Mouse (Mus musculus) lung, embryonic 14.5 days (tissue): ENCODE measurements at regions not wholly inside any gene's neighbourhood (a gene's known extent, or its start where the extent isn't known, plus 50 kb on each side); places are given as distances from the start of the nearest gene placed in this dataset.
A peak's percentile ranks its signal among the peaks of the same experiment; 100 is the strongest.

Experiments
- ATAC-seq: fragments of 200-750 bp; cut with Nextera tagmentation; 2 replicates; pipeline ENCODE4 v1.8.0; 2017; ENCODE audit warnings: mild to moderate bottlenecking, moderate TSS enrichment, moderate library complexity; ENCODE audit not compliant: insufficient read depth
- DNase-seq: peaks from one replicate; pipeline ENCODE4 v3.0.0-alpha.2; 2015
- H3K27ac ChIP-seq: fragments of 300-500 bp; sonication (generic); 2 replicates; pipeline ENCODE4 v1.5.1; 2014; ENCODE audit warnings: low read depth, mild to moderate bottlenecking, moderate library complexity
- H3K27me3 ChIP-seq: fragments of 300-500 bp; sonication (generic); 2 replicates; pipeline ENCODE4 v1.6.1; 2014; ENCODE audit warnings: low read length, control low read depth; ENCODE audit not compliant: insufficient read depth
- H3K36me3 ChIP-seq: fragments of 300-500 bp; sonication (generic); 2 replicates; pipeline ENCODE4 v1.6.1; 2014; ENCODE audit warnings: control low read depth; ENCODE audit not compliant: insufficient read depth
- H3K4me1 ChIP-seq: fragments of 300-500 bp; sonication (generic); 2 replicates; pipeline ENCODE4 v1.6.1; 2014; ENCODE audit warnings: antibody characterized with exemption, control low read depth; ENCODE audit not compliant: insufficient read depth
- H3K4me2 ChIP-seq: fragments of 300-500 bp; sonication (generic); 2 replicates; pipeline ENCODE4 v1.6.1; 2014; ENCODE audit warnings: mild to moderate bottlenecking
- H3K4me3 ChIP-seq: fragments of 300-500 bp; sonication (generic); 2 replicates; pipeline ENCODE4 v1.5.1; 2014; ENCODE audit warnings: low read depth, low read length
- H3K9ac ChIP-seq: fragments of 300-500 bp; sonication (generic); 2 replicates; pipeline ENCODE4 v1.6.1; 2014
- H3K9me3 ChIP-seq: fragments of 300-500 bp; sonication (generic); 2 replicates; pipeline ENCODE4 v1.6.1; 2016; ENCODE audit warnings: low read depth, low read length, control low read depth
- CTCF ChIP-seq: IDR thresholded peaks from 2 replicates; pipeline ENCODE4 v1.5.1; 2016; ENCODE audit warnings: antibody characterized with exemption, low read depth
- WGBS: fragments of 180-500 bp; shearing (Covaris S2); extraction: QIAGEN DNeasy Blood & Tissue Kit; methylation state at CpG from one replicate; pipeline ENCODE4 v1.1.7; 2014; 5-methylcytosine and 5-hydroxymethylcytosine counted together

DNA sequence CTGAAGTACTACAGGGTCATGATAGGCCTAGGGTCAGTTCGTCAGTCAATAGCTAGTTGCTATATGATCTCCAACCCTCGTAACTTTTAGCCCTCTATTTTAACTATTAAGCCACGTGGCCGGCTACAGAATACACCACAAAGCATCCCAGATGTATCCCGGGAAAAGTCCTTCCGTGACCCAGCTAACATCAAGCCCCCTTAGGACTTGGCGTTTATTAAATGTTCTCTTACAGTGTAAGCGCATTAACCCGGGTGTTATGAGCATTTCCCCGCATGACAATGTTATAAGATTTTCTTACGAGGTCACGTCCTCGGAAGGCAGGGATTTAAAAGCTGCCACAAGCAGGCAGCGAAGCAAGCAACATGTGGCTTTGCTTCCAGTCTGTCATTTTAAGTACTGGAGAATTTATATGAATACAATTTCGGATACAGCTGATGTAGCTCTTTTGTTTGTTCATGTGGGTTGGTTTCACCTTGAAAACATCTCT lies 135.1 kb upstream of the Frg1 start:
- TF ChIP-seq CTCF: no peak
- no peak for DNase-seq
- no peak overlapping the region for H3K4me3 ChIP-seq
- no peaks in the 10 kb centered on the region for H3K4me1 ChIP-seq
- 71% methylated on average over 15 of the region's 15 CpGs for WGBS
- no peak overlapping the region for H3K27ac ChIP-seq
- H3K9ac ChIP-seq: no peak overlapping the region
- no peak for ATAC-seq
- H3K36me3 ChIP-seq: no peaks in the 10 kb centered on the region
- H3K27me3 ChIP-seq: no peaks in the 10 kb centered on the region
- no peak overlapping the region for H3K4me2 ChIP-seq
- no peaks in the 10 kb centered on the region for H3K9me3 ChIP-seq

DNA sequence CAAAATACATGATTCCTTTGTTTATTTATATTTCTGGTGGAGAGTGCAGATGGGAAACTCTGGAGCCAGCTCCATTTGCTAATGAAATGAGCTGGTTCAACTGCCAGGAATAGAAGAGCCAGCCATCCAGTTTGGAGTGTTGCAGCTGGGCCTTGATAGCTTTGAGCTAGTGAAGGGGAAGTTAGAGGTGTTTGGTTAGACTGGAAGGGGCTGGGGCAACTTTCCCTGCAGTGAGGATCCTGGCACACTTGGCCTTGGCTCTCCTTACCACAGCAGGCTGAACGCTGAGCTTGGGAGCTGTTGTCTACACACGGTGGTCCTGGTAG lies 133.2 kb upstream of the Frg1 start:
- Histone ChIP-seq H3K9me3 (no peaks in the 10 kb centered on the region), H3K36me3 (no peaks in the 10 kb centered on the region), H3K27ac (peak overlapping the region; percentile 36; the same call in 1 of the 2 replicates), H3K4me2 (no peak overlapping the region), H3K4me3 (no peak overlapping the region), H3K4me1 (no peaks in the 10 kb centered on the region), H3K9ac (no peak overlapping the region), H3K27me3 (no peaks in the 10 kb centered on the region)
- peak; percentile 75 for DNase-seq
- ATAC-seq: peak; percentile 84
- TF ChIP-seq CTCF: no peak
- WGBS: 51% methylated on average over 2 of the region's 2 CpGs

DNA sequence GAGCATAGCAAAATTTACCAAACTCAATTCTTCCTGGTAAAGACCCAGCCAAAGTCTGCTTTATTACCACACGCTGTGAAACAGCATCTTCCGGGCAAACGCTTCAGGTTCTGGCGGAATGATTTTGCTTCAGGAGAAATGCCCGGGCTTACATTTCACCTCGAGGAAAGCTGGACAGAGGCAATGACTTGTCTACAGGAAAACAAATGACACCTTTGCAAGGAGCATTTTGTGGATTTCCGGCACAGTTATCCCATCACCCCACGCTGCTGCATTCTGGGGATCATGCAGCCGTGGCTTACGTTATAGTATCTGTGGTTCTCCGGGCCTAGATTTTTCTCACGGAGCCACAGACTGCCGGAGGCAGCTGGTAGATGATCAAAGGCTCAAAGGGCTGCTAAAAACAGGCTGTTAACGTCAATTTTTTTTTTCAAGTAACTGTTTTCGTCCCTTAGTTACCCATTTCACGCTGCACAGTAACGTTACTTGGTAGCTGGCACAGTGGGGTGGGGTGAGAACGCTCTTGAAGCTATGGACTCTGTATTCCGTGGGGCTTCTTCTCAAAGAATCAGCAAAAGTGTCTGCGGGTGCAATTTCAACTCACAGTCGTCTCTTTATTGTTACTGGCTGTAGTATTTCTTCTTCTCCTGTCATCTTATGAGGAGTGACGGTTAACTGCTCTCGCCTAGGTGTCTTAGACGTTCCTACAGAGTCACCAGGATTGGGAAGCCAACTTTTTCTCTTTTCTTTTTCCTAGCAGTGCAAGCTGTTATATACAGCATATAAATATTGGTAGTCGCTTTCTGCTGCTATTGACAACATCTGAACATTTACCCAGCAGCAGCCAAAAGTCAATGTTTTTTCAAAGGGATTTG lies 132.6 kb upstream of the Frg1 start:
- Histone ChIP-seq H3K4me2 (peak overlapping the region; percentile 48), H3K27ac (no peak overlapping the region; the same call in 1 of the 2 replicates), H3K9ac (peak overlapping the region; percentile 6; the same call in 1 of the 2 replicates), H3K9me3 (no peaks in the 10 kb centered on the region), H3K36me3 (no peaks in the 10 kb centered on the region), H3K4me3 (no peak overlapping the region), H3K4me1 (no peaks in the 10 kb centered on the region), H3K27me3 (no peaks in the 10 kb centered on the region)
- DNase-seq (peak; percentile 42), ATAC-seq (peak; percentile 85)
- no peak for TF ChIP-seq CTCF
- 35% methylated on average over 25 of the region's 25 CpGs for WGBS

DNA sequence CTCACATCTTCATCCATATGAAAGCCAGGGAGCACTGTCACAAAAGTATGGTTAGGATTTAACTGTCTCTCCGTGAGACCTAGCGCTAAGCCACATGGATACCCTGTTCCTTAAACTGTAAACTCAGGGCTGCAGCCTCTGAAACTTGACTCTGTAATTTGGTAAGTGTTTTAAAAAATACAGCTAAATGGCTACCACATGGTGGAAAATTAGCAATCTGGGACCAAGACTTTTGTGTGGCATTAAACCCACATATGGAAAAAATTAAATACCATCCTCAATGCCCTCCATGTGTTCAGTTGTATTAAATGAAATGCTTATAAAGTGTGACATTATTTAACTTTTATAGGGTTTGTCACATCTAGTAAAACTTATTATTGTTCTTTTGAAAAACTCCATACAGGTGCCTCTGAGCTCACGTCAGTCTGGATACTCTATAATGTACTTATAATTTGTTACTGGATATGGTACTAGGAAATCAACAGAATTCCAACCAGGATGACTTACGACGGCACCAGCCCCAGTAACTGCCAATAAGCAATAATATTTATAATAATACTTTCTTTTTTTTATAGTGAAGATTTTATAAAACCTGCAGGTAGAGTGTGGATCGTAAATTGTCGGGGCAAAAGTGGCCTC lies 131.0 kb upstream of the Frg1 start:
- no peak overlapping the region for H3K4me3 ChIP-seq
- ATAC-seq: no peak
- no peak overlapping the region for H3K4me2 ChIP-seq
- no peaks in the 10 kb centered on the region for H3K27me3 ChIP-seq
- TF ChIP-seq CTCF: no peak
- H3K9me3 ChIP-seq: no peaks in the 10 kb centered on the region
- no peak for DNase-seq
- no peak overlapping the region for H3K9ac ChIP-seq
- no peaks in the 10 kb centered on the region for H3K36me3 ChIP-seq
- H3K4me1 ChIP-seq: no peaks in the 10 kb centered on the region
- WGBS: 81% methylated on average over 7 of the region's 7 CpGs
- H3K27ac ChIP-seq: no peak overlapping the region

DNA sequence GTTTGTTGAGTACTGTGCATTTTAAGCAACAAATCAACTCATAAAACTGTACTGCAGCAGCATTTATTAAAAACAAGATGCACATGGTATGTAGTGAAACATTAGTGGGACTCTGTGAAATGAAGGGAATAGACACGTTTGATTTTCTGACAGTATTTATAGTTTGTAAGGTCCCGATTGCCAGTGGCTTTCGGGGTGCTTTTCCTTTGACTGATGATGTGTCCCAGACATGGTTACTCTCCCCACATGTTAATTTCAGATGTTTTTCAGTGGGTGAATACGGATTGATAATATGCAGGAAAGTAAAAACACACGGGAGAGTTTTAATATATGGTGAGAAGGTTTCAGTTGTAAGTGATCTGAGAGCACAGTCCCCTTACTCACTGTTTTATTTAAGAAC lies 115.3 kb upstream of the Frg1 start:
- Histone ChIP-seq H3K9me3 (no peaks in the 10 kb centered on the region), H3K9ac (no peak overlapping the region), H3K27ac (no peak overlapping the region), H3K4me2 (no peak overlapping the region), H3K4me3 (no peak overlapping the region), H3K27me3 (no peaks in the 10 kb centered on the region), H3K4me1 (no peaks in the 10 kb centered on the region), H3K36me3 (no peaks in the 10 kb centered on the region)
- ATAC-seq (no peak), DNase-seq (no peak)
- WGBS: 49% methylated on average over 5 of the region's 5 CpGs
- TF ChIP-seq CTCF: no peak

DNA sequence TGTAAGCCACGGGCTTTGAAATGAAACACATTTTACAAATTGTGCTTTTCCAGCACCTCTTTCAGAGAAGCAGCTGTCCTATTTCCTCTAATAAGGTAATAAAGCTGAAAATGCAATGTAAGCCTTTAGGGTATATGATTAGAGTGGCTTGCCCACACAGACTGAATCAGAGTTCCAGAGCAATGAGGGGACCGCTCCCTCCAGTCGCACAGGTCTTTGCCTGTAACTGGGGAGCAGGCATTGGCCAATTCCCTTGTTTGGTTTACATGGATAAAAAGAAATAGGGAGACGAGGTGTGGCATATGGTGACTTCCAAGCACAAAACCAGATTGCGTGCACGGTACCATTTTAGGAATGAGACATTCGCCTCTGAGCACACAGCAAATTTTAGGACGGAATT lies 112.7 kb upstream of the Frg1 start:
- Histone ChIP-seq H3K4me1 (no peaks in the 10 kb centered on the region), H3K9ac (no peak overlapping the region), H3K27me3 (no peaks in the 10 kb centered on the region), H3K9me3 (no peaks in the 10 kb centered on the region), H3K36me3 (no peaks in the 10 kb centered on the region), H3K27ac (no peak overlapping the region), H3K4me3 (no peak overlapping the region), H3K4me2 (no peak overlapping the region)
- no peak for ATAC-seq
- WGBS: 84% methylated on average over 8 of the region's 8 CpGs
- TF ChIP-seq CTCF: no peak
- no peak for DNase-seq

DNA sequence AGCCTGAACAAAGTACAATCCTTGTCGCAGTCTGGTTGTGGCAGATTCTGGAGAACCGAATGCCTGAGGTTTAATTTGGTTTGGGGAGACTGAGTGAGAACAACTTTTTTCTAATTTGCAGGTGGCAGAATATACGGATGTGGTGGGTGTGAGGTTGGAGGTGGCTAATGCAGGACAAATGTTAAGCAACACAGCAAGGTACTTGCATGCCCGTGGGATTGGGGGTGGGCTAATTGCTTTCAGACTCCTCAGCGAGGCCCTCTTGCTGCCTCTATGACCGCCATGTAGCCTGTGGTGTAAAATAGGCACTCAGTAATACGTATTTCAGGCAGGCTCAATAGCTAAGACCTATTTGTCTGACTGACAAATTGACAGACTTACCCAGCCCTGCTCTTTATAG lies 109.4 kb upstream of the Frg1 start:
- H3K9me3 ChIP-seq: no peaks in the 10 kb centered on the region
- no peak overlapping the region for H3K4me2 ChIP-seq
- ATAC-seq: no peak
- no peaks in the 10 kb centered on the region for H3K4me1 ChIP-seq
- no peaks in the 10 kb centered on the region for H3K27me3 ChIP-seq
- no peak for TF ChIP-seq CTCF
- no peaks in the 10 kb centered on the region for H3K36me3 ChIP-seq
- 79% methylated on average over 7 of the region's 7 CpGs for WGBS
- no peak overlapping the region for H3K4me3 ChIP-seq
- DNase-seq: no peak
- no peak overlapping the region for H3K27ac ChIP-seq
- H3K9ac ChIP-seq: no peak overlapping the region
